Mouse (Mus musculus) midbrain, embryonic 13.5 days (tissue): ENCODE results near the gene Sva. TPM values are rescaled to one million over a fixed set of nuclear protein-coding genes. Genes with fewer than 3 reads are reported as not detected.

ENCODE experiments used
- ATAC-seq: fragments of 200-750 bp; cut with Nextera tagmentation; 2 replicates; pipeline ENCODE4 v1.8.0; 2017; ENCODE audit warnings: mild to moderate bottlenecking, moderate TSS enrichment, moderate library complexity
- H3K27ac ChIP-seq: fragments of 300-500 bp; sonication (generic); 2 replicates; pipeline ENCODE4 v1.5.1; 2015; ENCODE audit warnings: inconsistent platforms, mild to moderate bottlenecking, moderate library complexity
- H3K27me3 ChIP-seq: fragments of 300-500 bp; sonication (generic); 2 replicates; pipeline ENCODE4 v1.6.1; 2015; ENCODE audit warnings: mild to moderate bottlenecking, inconsistent platforms
- H3K36me3 ChIP-seq: fragments of 300-500 bp; sonication (generic); 2 replicates; pipeline ENCODE4 v1.6.1; 2015; ENCODE audit warnings: mild to moderate bottlenecking, inconsistent platforms
- H3K4me1 ChIP-seq: fragments of 300-500 bp; sonication (generic); replicated peaks from 2 replicates; pipeline ENCODE4 v1.6.1; 2015; ENCODE audit warnings: inconsistent platforms
- H3K4me2 ChIP-seq: fragments of 300-500 bp; sonication (generic); replicated peaks from 2 replicates; pipeline ENCODE4 v1.6.1; 2015; ENCODE audit warnings: moderate library complexity, mild to moderate bottlenecking, inconsistent platforms
- H3K4me3 ChIP-seq: fragments of 300-500 bp; sonication (generic); replicated peaks from 2 replicates; pipeline ENCODE4 v1.5.1; 2015; ENCODE audit warnings: mild to moderate bottlenecking, inconsistent platforms
- H3K9ac ChIP-seq: fragments of 300-500 bp; sonication (generic); replicated peaks from 2 replicates; pipeline ENCODE4 v1.6.1; 2015; ENCODE audit warnings: mild to moderate bottlenecking, inconsistent platforms
- H3K9me3 ChIP-seq: fragments of 300-500 bp; sonication (generic); 2 replicates; pipeline ENCODE4 v1.6.1; 2016; ENCODE audit warnings: mild to moderate bottlenecking, inconsistent platforms
- polyA plus RNA-seq: library from polyadenylated mRNA; unstranded; fragments of >200 nt; fragmentation: Nextera tagmentation; extraction: Ambion mirVana; gene quantifications from 2 replicates; pipeline ENCODE4 v1.2.1, GENCODE M21; 2015

The Sva gene
- not detected in 2 replicates for polyA plus RNA-seq

DNA sequence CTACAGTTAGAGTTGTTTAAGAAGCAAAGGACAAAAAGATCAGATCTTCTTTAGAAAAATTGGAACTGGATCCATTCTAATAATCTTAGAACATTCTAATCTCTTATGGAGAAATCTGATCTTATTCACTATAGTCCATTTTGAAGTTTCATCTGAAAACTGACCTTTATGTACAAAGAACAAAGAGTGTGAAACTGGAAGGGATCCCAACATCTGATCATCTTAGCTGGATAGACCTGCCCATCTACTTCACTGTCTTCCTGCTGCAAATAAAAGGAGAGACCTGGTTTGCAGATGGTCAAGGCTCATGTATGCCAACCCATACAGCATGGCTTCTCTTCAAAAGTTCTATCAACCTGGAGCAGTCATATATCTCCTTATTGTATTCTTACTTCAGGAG lies at the start of gene Sva:
Gene Sva (plus strand): TSS at position 301 of the 400 bp plus-strand sequence.
- no peaks in the 10 kb centered on the region for H3K4me1 ChIP-seq
- H3K9ac ChIP-seq = no peak within 1 kb of the TSS
- no peaks in the 10 kb centered on the region for H3K9me3 ChIP-seq
- no peaks in the 10 kb centered on the region for H3K36me3 ChIP-seq
- H3K27ac ChIP-seq = no peak within 1 kb of the TSS
- no peak for ATAC-seq
- no peaks in the 10 kb centered on the region for H3K27me3 ChIP-seq
- H3K4me2 ChIP-seq = no peak within 1 kb of the TSS
- H3K4me3 ChIP-seq = no peak within 1 kb of the TSS

Other genes starting within 250 kb of the Sva start
- not detected in 2 replicates for gene Pip, start 190.9 kb upstream of the Sva start, polyA plus RNA-seq
- not detected in 2 replicates for gene Sval2, start 185.4 kb upstream of the Sva start, polyA plus RNA-seq
- not detected in 2 replicates for gene Sval1, start 86.8 kb upstream of the Sva start, polyA plus RNA-seq
- gene Sval3, start 70.3 kb upstream of the Sva start, polyA plus RNA-seq = not detected in 2 replicates
- not detected in 2 replicates for gene Tas2r139, start 102.5 kb downstream of the Sva start, polyA plus RNA-seq
- not detected in 2 replicates for gene Tas2r144, start 176.9 kb downstream of the Sva start, polyA plus RNA-seq
- gene Gstk1, start 207.5 kb downstream of the Sva start, polyA plus RNA-seq = 9.1 and 10.8 TPM in 2 replicates
- 0.18 TPM in 1 of 2 replicates, not detected in the other for gene Tmem139, start 223.6 kb downstream of the Sva start, polyA plus RNA-seq
- gene Casp2, start 226.6 kb downstream of the Sva start, polyA plus RNA-seq = 57.3 and 57.6 TPM in 2 replicates
- gene Clcn1, start 248.3 kb downstream of the Sva start, polyA plus RNA-seq = 1.9 TPM in 2 replicates